Mouse (Mus musculus) MEL (cell line): Measurements from ENCODE around the gene Smim27.

Source experiments
- CHD2 ChIP-seq: IDR thresholded peaks from 2 replicates; pipeline ENCODE4 v1.6.1; 2011; ENCODE audit warnings: low read length, improper control_type of control experiment
- CTCF ChIP-seq, 3 experiments: IDR thresholded peaks in 2 of 3; conservative IDR thresholded peaks in 1 of 3; 2 replicates each; pipeline ENCODE4 v1.5.1; 2011 to 2012; ENCODE audit warnings: low read length in 3 of 3, low read depth in 2 of 3, mild to moderate bottlenecking in 2 of 3, improper control_type of control experiment in 1 of 3, inconsistent platforms in 1 of 3, mixed read lengths in 1 of 3, moderate library complexity in 1 of 3; ENCODE audit not compliant: control insufficient read depth in 1 of 3, insufficient read depth in 1 of 3, poor library complexity in 1 of 3, severe bottlenecking in 1 of 3
- ELF1 ChIP-seq: IDR thresholded peaks from 2 replicates; pipeline ENCODE4 v1.6.1; 2014; ENCODE audit warnings: low read depth, mild to moderate bottlenecking, inconsistent platforms, low read length, improper control_type of control experiment, moderate library complexity
- EP300 ChIP-seq, 2 experiments: IDR thresholded peaks; 2 replicates each; pipeline ENCODE4 v1.6.1; 2011; ENCODE audit warnings: improper control_type of control experiment in 2 of 2, low read length in 2 of 2, low read depth in 1 of 2, mild to moderate bottlenecking in 1 of 2
- GATA1 ChIP-seq: IDR thresholded peaks from 2 replicates; pipeline ENCODE4 v1.6.1; 2011; ENCODE audit warnings: low read depth, low read length, improper control_type of control experiment
- POLR2AphosphoS5 ChIP-seq: IDR thresholded peaks from 2 replicates; pipeline ENCODE4 v1.6.1; 2012; ENCODE audit warnings: low read depth, borderline replicate concordance, mild to moderate bottlenecking, inconsistent platforms, low read length, moderate library complexity, mixed read lengths
- TAL1 ChIP-seq: IDR thresholded peaks from 2 replicates; pipeline ENCODE4 v1.6.1; 2012; ENCODE audit warnings: mild to moderate bottlenecking, inconsistent platforms, low read length, moderate library complexity, mixed read lengths
- UBTF ChIP-seq: IDR thresholded peaks from 2 replicates; pipeline ENCODE4 v1.6.1; 2012; ENCODE audit warnings: low read depth, mild to moderate bottlenecking, inconsistent platforms, low read length, improper control_type of control experiment, moderate library complexity, borderline replicate concordance; ENCODE audit not compliant: insufficient read depth
- USF1 ChIP-seq: IDR thresholded peaks from 2 replicates; pipeline ENCODE4 v1.6.1; 2014; ENCODE audit warnings: low read depth, mild to moderate bottlenecking, inconsistent platforms, low read length, improper control_type of control experiment, moderate library complexity

GRCm38 (mm10) chr4:40278880-40279275 lies 9.5 kb downstream of the Smim27 start:
- TF ChIP-seq EP300 (IDR thresholded peaks at IDR 0.05; ENCODE audit: low read depth in 1 of 2, low read length in 2 of 2) (no peak), UBTF (no peak), CTCF (IDR thresholded peaks at IDR 0.05 in 2 of 3, conservative IDR thresholded peaks at IDR 0.05 in 1 of 3; ENCODE audit: control insufficient read depth in 1 of 3, insufficient read depth in 1 of 3, low read depth in 2 of 3, low read length in 3 of 3, poor library complexity in 1 of 3, severe bottlenecking in 1 of 3) (no peak), USF1 (no peak), ELF1 (no peak), GATA1 (no peak), POLR2AphosphoS5 (no peak), CHD2 (no peak), TAL1 (no peak)
